Mouse (Mus musculus) layer of hippocampus, postnatal 10 days (tissue): ENCODE measurements at regions not wholly inside any gene's neighbourhood (a gene's known extent, or its start where the extent isn't known, plus 50 kb on each side); places are given as distances from the start of the nearest gene placed in this dataset.
"Not testable (repeated sequence)": the region's sequence is repeated elsewhere in the genome, so short reads cannot be mapped to it uniquely, and the experiment has no call there.

Source experiments
- DNase-seq, 2 experiments: peaks; one replicate each; pipeline ENCODE4 v3.0.0; 2021; ENCODE audit warnings: low spot score in 2 of 2

DNA sequence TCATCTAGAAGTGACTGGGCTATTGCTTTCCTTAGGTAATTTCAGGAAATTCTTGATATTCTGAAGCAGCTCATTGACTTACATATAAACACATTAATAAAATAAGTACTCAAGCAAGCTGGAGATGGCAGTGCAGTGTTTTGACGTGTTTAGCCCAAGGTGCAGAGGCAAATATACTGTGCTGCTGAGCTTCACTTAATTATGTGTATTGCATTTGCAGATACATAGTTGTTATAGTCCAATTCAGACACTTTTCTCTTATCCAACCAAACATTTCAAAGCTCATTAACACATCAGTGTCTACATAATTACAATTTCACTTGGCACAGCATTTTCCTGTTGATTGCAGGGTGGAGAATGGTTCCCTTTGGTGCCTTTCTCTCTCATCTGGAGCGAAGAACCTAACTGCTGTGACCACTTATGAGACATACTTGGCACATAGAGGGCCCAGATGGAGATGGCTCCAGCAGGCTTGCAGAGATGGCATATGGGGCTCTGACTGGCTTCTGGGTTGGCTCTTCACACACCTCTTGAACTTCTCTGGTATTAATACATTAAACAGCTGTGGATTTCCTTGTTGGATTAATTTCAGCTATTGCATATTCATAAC lies 803.9 kb upstream of the Gm10800 start:
- peak; percentile 5 to 14 for DNase-seq

DNA sequence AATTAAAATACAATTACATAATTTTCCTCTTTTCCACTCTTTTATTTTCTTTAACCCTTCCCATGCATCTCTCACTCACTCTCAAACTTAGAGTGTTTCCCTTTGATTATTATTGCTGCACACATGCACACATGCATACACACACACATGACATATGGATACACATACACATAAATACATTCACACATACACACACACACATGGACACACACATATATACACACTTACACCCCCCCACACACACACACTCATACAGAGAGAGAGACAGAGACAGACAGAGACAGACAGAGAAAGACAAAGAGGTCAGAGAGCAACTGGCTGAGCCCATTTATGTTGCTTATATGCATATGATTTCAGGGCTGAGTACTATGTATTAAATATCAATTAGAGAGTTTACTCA lies 764.2 kb upstream of the Gm10800 start:
- DNase-seq = no peak

DNA sequence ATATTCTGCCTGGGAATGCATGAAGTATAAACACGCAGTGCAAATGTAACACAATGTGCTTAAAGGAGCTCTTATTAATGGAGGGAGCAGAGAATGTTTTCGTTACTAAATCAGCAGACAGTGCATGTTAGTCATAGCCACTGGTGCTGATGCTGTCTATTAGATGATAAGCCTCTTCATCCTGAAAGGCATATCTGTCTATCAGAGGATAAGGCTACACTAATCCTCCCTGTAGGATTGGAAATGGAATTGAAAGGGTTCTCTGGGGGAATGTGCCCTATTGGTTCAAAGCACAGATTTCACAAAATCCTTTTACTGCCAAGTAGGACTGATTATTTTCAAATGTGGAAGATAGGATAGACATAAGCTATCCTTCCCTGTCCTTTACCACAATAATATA lies 763.4 kb upstream of the Gm10800 start:
- DNase-seq = no peak

GRCm38 (mm10) chr2:99421622-99422021 lies 754.5 kb upstream of the Gm10800 start:
- no peak for DNase-seq

- no peak for DNase-seq
Observed at GRCm38 (mm10) chr2:99409483-99409882, 742.4 kb upstream of the Gm10800 start.

DNA sequence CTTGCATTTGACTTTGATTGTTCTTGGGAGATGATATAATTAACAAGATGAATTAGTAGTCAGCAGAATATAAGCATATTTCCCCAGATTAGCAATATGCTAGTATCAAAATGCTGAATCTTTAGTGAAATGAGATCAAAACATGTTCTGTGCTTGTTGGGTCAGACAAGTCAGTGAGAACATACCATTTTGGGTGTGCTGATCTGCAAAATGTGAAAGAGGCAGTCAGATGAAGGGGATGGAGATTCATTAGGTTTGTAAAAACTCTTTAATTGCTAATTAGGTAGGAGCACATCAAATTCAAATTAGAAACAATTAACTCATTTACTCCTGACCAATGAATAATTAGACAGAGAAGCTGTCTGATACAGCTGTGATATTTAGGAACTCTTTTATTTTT lies 712.6 kb upstream of the Gm10800 start:
- DNase-seq = no peak

DNA sequence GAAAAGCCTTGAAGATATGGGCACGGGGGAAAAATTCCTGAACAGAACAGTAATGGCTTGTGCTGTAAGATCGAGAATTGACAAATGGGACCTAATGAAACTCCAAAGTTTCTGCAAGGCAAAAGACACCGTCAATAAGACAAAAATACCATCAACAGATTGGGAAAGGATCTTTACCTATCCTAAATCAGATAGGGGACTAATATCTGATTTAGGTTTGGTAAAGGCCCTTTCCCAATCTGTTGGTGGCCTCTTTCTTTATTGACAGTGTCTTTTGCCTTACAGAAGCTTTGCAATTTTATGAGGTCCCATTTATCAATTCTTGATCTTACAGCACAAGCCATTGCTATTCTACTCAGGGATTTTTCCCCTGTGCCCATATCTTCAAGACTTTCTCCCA lies 696.5 kb upstream of the Gm10800 start:
- not testable (repeated sequence) for DNase-seq

- DNase-seq = no peak
Observed at GRCm38 (mm10) chr2:99329166-99329565, 662.1 kb upstream of the Gm10800 start.
